Mouse (Mus musculus) myocyte (in vitro differentiated cells): Measurements from ENCODE around the gene Rubcn.

Experiments used
- CEBPB ChIP-seq: IDR thresholded peaks from 2 replicates; pipeline ENCODE4 v1.6.1; 2011; ENCODE audit warnings: mild to moderate bottlenecking, moderate library complexity; ENCODE audit not compliant: poor library complexity, insufficient read depth, severe bottlenecking
- MAX ChIP-seq: IDR thresholded peaks from one replicate; pipeline ENCODE4 v1.6.1; 2011; ENCODE audit warnings: low read depth, mild to moderate bottlenecking, control low read depth
- MYOD1 ChIP-seq, 3 experiments: IDR thresholded peaks; one replicate each; pipeline ENCODE4 v1.6.1; 2011; ENCODE audit warnings: control low read depth in 2 of 3, low read depth in 2 of 3, mild to moderate bottlenecking in 2 of 3, moderate library complexity in 1 of 3; ENCODE audit not compliant: insufficient read length in 2 of 3, control insufficient read depth in 1 of 3
- MYOG ChIP-seq, 3 experiments: IDR thresholded peaks; one replicate each; pipeline ENCODE4 v1.6.1; 2011; ENCODE audit warnings: control low read depth in 2 of 3, low read depth in 2 of 3, mild to moderate bottlenecking in 2 of 3; ENCODE audit not compliant: insufficient read length in 2 of 3, control insufficient read depth in 1 of 3, insufficient read depth in 1 of 3
- POLR2A ChIP-seq: IDR thresholded peaks from one replicate; pipeline ENCODE4 v1.6.1; 2011; ENCODE audit warnings: low read depth, mild to moderate bottlenecking, control low read depth, moderate library complexity; ENCODE audit not compliant: insufficient read length
- POLR2AphosphoS2 ChIP-seq: IDR thresholded peaks from one replicate; pipeline ENCODE4 v1.6.1; 2011; ENCODE audit warnings: low read depth, control low read depth; ENCODE audit not compliant: insufficient read length
- REST ChIP-seq: IDR thresholded peaks from one replicate; pipeline ENCODE4 v1.6.1; 2011; ENCODE audit warnings: mild to moderate bottlenecking, control low read depth, moderate library complexity; ENCODE audit not compliant: insufficient read depth, insufficient read length
- TCF12 ChIP-seq: IDR thresholded peaks from one replicate; pipeline ENCODE4 v1.6.1; 2011; ENCODE audit warnings: mild to moderate bottlenecking, control low read depth; ENCODE audit not compliant: poor library complexity, insufficient read depth, severe bottlenecking
- USF1 ChIP-seq: IDR thresholded peaks from one replicate; pipeline ENCODE4 v1.6.1; 2011; ENCODE audit warnings: low read depth, mild to moderate bottlenecking, control low read depth, moderate library complexity

- no peak for TF ChIP-seq MYOG (IDR thresholded peaks at IDR 0.05; ENCODE audit: control insufficient read depth in 1 of 3, insufficient read depth in 1 of 3, insufficient read length in 2 of 3, low read depth in 2 of 3)
- peak; percentile 58 for TF ChIP-seq POLR2A
- no peak for TF ChIP-seq MAX
- TF ChIP-seq TCF12: no peak
- TF ChIP-seq USF1: no peak
- TF ChIP-seq POLR2AphosphoS2: no peak
- peak; percentile 37; the same call in 1 of the 2 replicates for TF ChIP-seq CEBPB
- TF ChIP-seq REST: no peak
- no peak for TF ChIP-seq MYOD1 (IDR thresholded peaks at IDR 0.05; ENCODE audit: control insufficient read depth in 1 of 3, insufficient read length in 2 of 3, low read depth in 2 of 3)
These were observed 19.2 kb downstream of the Rubcn start for GRCm38 (mm10) chr16:32858356-32858755.
